Mouse (Mus musculus): ENCODE data around the gene Asb1.

The Asb1 gene

GRCm38 (mm10) chr1:91605632-91606031 is 65.3 kb downstream of the Asb1 start:
- DNase-seq (ENCODE audit: low spot score in 2 of 2) = no peak

- DNase-seq (ENCODE audit: low spot score in 2 of 2) = no peak
Observed at GRCm38 (mm10) chr1:91606701-91607100, 66.4 kb downstream of the Asb1 start.

GRCm38 (mm10) chr1:91607141-91607540 is 66.8 kb downstream of the Asb1 start:
- no peak for DNase-seq (ENCODE audit: low spot score in 2 of 2)
